Mouse (Mus musculus) 3134 (cell line): ENCODE results near the gene Tmem169.
"Not testable (repeated sequence)": the region's sequence is repeated elsewhere in the genome, so short reads cannot be mapped to it uniquely, and the experiment has no call there.

ENCODE experiments used
- DNase-seq: peaks from one replicate; pipeline ENCODE4 v3.0.0-alpha.2; 2011; ENCODE audit warnings: low spot score; ENCODE audit not compliant: insufficient read length; ENCODE audit errors: extremely low read depth

Tmem169 gene

GRCm38 (mm10) chr1:72283992-72284485 is at the start of gene Tmem169, which contains the start of gene Pecr:
TSS of gene Tmem169 (plus strand) at chr1:72284369.
TSS of gene Pecr (minus strand) at chr1:72284314.
- DNase-seq = peak; percentile 99

- DNase-seq = peak; percentile 78
These were observed 47.7 kb upstream of the Tmem169 start for GRCm38 (mm10) chr1:72236363-72237006.

- DNase-seq = no peak
These were observed 47.0 kb upstream of the Tmem169 start for GRCm38 (mm10) chr1:72237007-72237775.

DNA sequence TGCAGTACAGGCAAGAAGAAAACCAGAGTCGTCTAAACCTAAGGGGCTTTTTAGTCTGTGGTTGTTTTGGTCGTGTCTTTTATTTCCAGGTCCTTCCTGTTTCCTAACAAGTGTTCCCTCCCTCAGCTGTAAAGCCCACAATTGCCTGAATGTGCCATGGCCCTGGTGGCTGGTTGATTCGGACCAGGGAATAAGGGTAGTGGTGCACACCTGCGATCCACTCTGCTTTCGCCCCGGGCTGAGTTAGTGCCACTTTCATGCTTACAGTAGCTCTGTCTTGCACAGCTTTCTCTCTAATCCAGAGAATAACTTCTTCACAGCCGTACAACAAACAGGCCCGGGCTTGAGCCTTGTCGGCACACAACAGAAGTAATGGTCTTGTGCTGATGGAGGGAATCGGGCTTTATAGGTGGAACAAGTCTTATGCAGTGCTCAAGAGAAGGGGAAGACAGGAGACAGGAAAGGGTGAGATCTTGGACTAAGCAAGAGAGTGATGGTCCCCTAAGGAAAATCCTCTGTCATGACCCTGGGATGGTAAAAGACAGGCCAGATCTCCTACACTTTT is 46.1 kb upstream of the Tmem169 start:
- no peak for DNase-seq

- not testable (repeated sequence) for DNase-seq
These were observed 45.1 kb upstream of the Tmem169 start for GRCm38 (mm10) chr1:72239113-72239512.

GRCm38 (mm10) chr1:72242581-72243143 is 41.5 kb upstream of the Tmem169 start:
- DNase-seq = peak; percentile 63

GRCm38 (mm10) chr1:72243656-72244316 is 40.4 kb upstream of the Tmem169 start:
- peak; percentile 98 for DNase-seq

GRCm38 (mm10) chr1:72244317-72245036 is 39.7 kb upstream of the Tmem169 start:
- DNase-seq = peak; percentile 69

GRCm38 (mm10) chr1:72248226-72248737 is 35.9 kb upstream of the Tmem169 start:
- not testable (repeated sequence) for DNase-seq

DNA sequence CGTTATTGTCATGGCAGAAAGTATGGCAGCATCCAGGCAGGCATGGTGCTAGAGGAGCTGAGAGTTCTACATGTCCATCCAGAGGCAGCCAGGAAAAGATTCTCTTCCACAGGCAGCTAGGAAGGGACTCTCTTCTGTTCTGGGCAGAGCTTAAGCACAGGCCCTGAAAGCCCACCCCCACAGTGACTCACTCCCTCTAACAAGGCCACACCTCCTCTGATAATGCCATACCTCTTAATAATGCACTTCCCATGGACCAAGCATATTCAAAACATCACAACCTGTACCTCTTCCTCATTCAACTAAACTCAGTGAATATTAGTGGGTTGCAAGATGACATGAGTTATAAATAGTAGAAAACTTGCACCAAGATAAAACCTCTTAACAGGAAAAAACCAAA is 32.4 kb upstream of the Tmem169 start:
- no peak for DNase-seq

DNA sequence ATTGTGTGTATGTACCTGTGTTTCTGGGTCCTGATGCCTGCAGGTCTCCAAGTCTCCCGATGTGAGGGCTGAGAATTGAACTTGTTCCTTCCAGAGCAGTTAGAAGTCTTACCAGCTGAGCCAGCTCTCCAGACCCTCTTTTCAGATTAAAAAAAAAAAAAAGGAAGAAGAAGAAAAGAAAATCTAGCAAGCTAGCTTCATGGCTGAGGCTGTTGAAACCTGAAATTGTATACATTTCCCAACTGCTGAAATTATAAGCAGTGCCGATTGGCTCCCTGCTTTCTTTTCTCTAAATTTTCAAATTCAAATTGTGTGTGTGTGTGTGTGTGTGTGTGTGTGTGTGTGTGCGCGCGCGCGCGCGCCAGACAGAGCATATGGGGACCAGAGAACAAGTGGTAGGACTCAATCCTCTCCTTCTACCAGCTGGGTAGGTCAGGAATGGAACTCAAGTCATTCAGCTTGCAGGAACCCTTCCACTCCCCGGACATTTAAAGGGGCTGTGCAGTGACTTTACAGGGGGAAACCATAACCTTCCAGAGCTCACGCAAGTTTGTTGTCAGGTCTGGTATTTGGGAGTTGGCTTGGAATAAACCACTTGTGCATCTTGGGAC is 30.2 kb upstream of the Tmem169 start:
- DNase-seq = no peak

DNA sequence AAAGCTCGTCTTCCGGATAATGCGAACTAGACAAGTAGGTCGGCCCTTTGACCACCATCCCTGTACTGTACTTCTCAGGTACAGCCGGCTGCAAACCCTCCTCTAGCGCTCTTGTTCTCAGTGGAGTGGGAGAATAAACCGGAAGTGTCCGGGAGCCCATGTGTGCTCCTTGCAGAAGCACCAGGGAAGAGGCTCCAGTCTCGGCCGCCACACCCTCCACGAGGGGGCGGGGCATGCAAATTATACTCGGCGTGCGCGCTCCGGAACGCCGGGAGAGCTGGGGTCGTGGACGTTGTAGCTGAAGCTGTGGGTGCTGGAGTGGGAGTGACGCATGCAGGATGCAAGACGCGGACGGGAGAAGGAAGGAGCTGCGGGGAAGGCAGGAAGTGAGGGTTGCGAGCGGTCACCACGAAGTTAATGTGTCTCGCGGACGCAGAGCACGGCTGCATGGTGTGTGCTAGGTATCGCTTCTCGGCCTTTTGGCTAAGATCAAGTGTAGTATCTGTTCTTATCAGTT is 29.6 kb upstream of the Tmem169 start:
- DNase-seq = peak; percentile 99

DNA sequence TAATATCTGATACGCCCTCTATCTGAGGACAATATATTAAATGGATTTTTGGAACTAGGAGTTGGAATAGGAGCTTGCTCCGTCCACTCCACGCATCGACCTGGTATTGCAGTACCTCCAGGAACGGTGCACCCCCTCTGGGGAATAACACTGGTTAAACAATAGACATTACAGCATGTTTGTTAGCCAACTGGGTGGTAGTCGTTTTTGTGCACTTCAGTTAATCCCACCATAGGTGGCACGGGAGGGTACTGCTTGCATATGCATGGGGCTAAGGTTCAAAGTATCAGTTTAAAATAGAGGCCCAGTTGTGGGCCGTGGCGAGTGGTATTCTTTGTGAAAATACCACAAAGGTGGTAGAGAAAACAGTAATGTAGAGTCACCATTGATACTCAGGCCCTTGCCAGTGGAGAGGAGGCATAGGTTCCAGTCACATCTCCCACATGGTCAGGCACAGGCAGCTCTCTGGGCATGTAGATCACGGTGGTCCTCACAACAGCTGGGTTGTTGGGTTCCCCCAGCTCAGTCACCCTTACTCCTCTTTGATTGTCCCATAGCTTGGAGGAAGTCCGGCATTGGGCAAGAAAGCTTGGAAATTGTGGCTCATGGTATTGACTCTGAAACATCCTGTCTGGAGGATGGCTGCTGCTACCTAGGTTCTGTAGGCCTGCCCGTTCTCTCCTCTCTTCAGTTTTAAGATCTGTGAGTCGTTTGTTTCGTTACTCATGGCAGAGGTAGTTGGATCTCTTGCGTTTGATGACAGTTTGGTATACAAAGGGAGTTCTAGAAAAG is 28.9 kb upstream of the Tmem169 start:
- DNase-seq = peak; percentile 75

- DNase-seq = no peak
These were observed 28.4 kb upstream of the Tmem169 start for GRCm38 (mm10) chr1:72255854-72256175.

DNA sequence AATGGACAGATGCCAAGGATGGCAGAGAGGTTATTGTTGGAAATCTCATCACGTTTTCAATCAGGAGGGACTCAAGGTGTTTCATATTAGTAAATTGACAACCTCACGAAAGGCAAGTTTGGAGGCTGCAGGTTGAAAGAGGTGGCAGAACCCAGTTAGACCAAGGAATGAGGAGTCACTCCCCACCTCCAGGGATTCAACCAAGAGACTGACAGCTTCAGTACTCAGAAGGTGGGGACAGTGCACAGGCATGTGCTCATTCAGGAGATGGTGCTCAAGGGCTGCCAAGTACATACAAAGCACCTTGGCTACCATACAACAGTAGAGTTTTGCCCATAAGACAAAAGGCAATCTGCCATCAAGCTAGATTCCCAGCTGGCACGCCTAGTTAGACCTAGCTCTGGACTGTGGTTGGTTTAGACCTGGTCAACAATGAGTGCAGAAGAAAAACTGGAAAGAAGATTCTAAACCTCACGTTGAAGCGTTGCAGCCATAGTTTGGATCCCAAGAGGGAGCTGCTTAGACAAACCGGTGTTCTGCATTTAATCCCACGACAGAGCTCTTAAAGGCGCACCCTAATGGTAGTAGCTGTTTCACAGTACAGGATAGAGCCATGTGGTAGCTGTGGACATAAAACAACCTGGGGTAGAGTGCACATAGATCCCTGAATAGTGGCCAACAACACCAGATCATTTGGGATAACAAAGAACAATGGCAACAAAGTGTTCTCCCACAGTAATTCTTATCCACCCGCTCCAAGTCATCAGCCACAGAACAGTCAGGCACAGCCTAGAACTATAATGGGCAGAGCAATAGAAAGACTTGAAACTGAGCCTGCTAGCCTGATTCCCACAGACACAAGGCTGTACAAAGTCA is 27.6 kb upstream of the Tmem169 start:
- no peak for DNase-seq

GRCm38 (mm10) chr1:72263099-72263498 is 21.1 kb upstream of the Tmem169 start:
- no peak for DNase-seq

GRCm38 (mm10) chr1:72278085-72278484 is 6.1 kb upstream of the Tmem169 start:
- no peak for DNase-seq

- no peak for DNase-seq
These were observed 1.6 kb upstream of the Tmem169 start for GRCm38 (mm10) chr1:72282604-72283003.
